Mouse (Mus musculus) megakaryocyte, embryonic 14.5 days (primary cell): ENCODE data around the gene Vps8.

ENCODE experiments used
- FLI1 ChIP-seq: IDR thresholded peaks from 2 replicates; pipeline ENCODE4 v1.6.1; 2012; ENCODE audit warnings: low read length, inconsistent platforms, mixed read lengths
- GATA1 ChIP-seq: IDR thresholded peaks from 3 replicates; pipeline ENCODE4 v1.6.1; 2012; ENCODE audit warnings: mixed read lengths, low read length, inconsistent platforms, borderline replicate concordance

DNA sequence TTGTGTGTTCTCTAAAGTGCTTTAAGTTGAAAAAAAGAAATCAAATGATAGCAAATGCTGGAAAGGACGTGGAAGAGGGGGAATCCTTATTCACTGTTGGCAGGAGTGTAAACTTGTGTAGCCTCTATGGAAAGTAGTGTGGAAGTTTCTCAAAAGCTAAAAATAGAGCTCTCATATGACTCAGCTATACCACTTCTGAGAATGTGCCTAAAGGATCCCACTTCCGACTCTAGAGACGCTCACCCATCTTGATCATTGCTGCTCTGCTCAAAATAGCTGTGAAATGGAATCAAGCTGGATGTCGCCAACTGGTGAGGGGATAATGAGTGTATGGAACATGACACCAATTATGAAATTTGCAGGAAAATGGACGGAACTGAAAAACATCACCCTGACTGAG is 264.5 kb downstream of the Vps8 start:
- TF ChIP-seq GATA1 (no peak), FLI1 (no peak)
